Mouse (Mus musculus): ENCODE measurements around the gene Epm2aip1. TPM values are rescaled to one million over a fixed set of nuclear protein-coding genes. Genes with fewer than 3 reads are reported as not detected.
A peak's percentile ranks its signal among the peaks of the same experiment; 100 is the strongest.

Gene Epm2aip1
- polyA plus RNA-seq, 1 experiment: 20.2 TPM

DNA sequence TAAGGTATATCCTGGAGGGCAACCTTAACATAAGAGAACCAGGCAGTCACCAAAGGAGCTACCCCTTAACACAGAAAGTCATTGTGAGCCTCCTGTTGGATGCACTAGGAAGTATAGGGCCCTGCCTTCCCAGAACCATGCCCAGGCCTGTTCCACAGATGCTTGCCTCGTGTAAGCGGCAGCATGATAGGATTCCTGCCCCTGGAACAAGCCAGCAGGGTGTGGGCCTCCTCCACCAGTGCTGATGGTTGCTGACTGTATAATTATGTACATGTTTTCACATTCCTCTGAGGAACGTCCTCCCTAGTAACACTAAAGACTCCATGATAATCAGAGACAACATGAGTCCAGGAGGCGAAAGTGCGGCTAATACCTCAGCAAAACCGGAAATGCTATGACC lies 28.3 kb upstream of the Epm2aip1 start:
- TF ChIP-seq EP300 (IDR thresholded peaks at IDR 0.05; ENCODE audit: insufficient read depth, low read depth, low read length): 0 out of 2 replicates have a peak, but pooled peaks have one; percentile 43
- TF ChIP-seq POLR2A (IDR thresholded peaks at IDR 0.05; ENCODE audit: insufficient read depth, low read length): no peak
- no peaks in the 10 kb centered on the region for H3K27me3 ChIP-seq (ENCODE audit: control insufficient read depth, insufficient read depth, low read length, poor library complexity, severe bottlenecking)
- H3K4me3 ChIP-seq (ENCODE audit: low read depth, low read length): no peak overlapping the region
- peaks cover 29% of the 10 kb centered on the region for H3K36me3 ChIP-seq (ENCODE audit: control insufficient read depth, insufficient read depth, low read length, poor library complexity, severe bottlenecking)
- H3K4me1 ChIP-seq (ENCODE audit: control insufficient read depth, insufficient read depth, low read length): peaks cover 4% of the 10 kb centered on the region
- H3K9me3 ChIP-seq (replicated peaks; ENCODE audit: control insufficient read depth, insufficient read depth, low read length, poor library complexity, severe bottlenecking): no peaks in the 10 kb centered on the region
- no peak overlapping the region for H3K9ac ChIP-seq (ENCODE audit: low read depth, poor library complexity, severe bottlenecking)
- peak overlapping the region; percentile 61 for H3K27ac ChIP-seq (ENCODE audit: insufficient read depth, low read length)

DNA sequence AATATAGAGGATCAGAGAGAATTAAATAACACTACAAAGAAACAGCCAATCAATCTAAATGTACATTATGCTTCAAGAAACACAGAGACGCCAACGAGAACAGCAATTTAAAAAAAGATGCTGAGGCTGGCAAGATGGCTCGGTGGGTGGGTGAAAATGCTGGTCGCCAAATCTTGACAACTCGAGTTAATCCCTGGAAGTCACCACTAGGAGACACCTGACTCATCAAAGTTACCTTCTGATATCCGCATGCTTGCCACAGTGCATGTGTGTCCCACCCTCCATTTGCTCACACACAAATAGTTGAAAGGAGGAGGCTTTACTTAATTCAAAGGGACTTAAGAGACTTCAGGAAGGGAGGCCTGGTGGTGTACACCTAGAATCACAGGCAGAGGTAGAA lies 26.2 kb upstream of the Epm2aip1 start:
- Histone ChIP-seq H3K36me3 (ENCODE audit: control insufficient read depth, insufficient read depth, low read length, poor library complexity, severe bottlenecking) (peaks cover 21% of the 10 kb centered on the region), H3K9me3 (replicated peaks; ENCODE audit: control insufficient read depth, insufficient read depth, low read length, poor library complexity, severe bottlenecking) (no peaks in the 10 kb centered on the region), H3K27ac (ENCODE audit: insufficient read depth, low read length) (no peak overlapping the region), H3K4me3 (ENCODE audit: low read depth, low read length) (no peak overlapping the region), H3K4me1 (ENCODE audit: control insufficient read depth, insufficient read depth, low read length) (peaks cover 4% of the 10 kb centered on the region), H3K9ac (ENCODE audit: low read depth, poor library complexity, severe bottlenecking) (no peak overlapping the region), H3K27me3 (ENCODE audit: control insufficient read depth, insufficient read depth, low read length, poor library complexity, severe bottlenecking) (no peaks in the 10 kb centered on the region)
- TF ChIP-seq POLR2A (IDR thresholded peaks at IDR 0.05; ENCODE audit: insufficient read depth, low read length) (no peak), CTCF (IDR thresholded peaks at IDR 0.05; ENCODE audit: low read depth, low read length) (no peak), EP300 (IDR thresholded peaks at IDR 0.05; ENCODE audit: insufficient read depth, low read depth, low read length) (no peak)

DNA sequence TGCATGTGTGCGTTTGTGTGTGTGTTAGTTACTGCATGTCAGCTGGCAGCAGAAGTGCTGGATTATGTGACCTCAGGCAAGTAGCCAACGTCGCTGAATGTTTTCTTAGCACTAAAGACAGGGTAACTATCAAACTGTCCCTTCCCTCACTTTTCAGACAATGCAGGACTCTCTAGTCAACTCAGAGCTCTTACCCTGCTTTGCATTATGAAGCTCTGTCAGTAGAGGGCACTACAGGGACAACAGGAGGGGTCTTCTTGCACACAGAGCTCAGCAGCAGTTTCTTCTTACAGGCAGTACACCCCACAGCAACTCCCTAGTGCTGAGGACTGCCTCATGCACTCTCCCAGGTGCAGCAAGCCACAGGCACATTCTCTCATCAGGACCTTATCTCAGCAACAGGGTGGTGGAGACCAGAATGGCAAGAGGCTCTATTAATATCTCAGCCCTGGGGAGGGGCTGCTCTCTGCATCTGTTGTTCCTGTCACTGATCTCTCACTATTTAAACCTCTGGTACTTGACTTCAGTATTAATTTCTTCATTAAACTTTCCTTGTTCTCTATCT lies 24.0 kb upstream of the Epm2aip1 start:
- peaks cover 4% of the 10 kb centered on the region for H3K4me1 ChIP-seq (ENCODE audit: control insufficient read depth, insufficient read depth, low read length)
- no peaks in the 10 kb centered on the region for H3K9me3 ChIP-seq (replicated peaks; ENCODE audit: control insufficient read depth, insufficient read depth, low read length, poor library complexity, severe bottlenecking)
- TF ChIP-seq EP300 (IDR thresholded peaks at IDR 0.05; ENCODE audit: insufficient read depth, low read depth, low read length): no peak
- TF ChIP-seq CTCF (IDR thresholded peaks at IDR 0.05; ENCODE audit: low read depth, low read length): peak; percentile 36
- H3K4me3 ChIP-seq (ENCODE audit: low read depth, low read length): no peak overlapping the region
- H3K36me3 ChIP-seq (ENCODE audit: control insufficient read depth, insufficient read depth, low read length, poor library complexity, severe bottlenecking): peaks cover 22% of the 10 kb centered on the region
- no peak overlapping the region for H3K9ac ChIP-seq (ENCODE audit: low read depth, poor library complexity, severe bottlenecking)
- H3K27ac ChIP-seq (ENCODE audit: insufficient read depth, low read length): no peak overlapping the region
- H3K27me3 ChIP-seq (ENCODE audit: control insufficient read depth, insufficient read depth, low read length, poor library complexity, severe bottlenecking): no peaks in the 10 kb centered on the region

DNA sequence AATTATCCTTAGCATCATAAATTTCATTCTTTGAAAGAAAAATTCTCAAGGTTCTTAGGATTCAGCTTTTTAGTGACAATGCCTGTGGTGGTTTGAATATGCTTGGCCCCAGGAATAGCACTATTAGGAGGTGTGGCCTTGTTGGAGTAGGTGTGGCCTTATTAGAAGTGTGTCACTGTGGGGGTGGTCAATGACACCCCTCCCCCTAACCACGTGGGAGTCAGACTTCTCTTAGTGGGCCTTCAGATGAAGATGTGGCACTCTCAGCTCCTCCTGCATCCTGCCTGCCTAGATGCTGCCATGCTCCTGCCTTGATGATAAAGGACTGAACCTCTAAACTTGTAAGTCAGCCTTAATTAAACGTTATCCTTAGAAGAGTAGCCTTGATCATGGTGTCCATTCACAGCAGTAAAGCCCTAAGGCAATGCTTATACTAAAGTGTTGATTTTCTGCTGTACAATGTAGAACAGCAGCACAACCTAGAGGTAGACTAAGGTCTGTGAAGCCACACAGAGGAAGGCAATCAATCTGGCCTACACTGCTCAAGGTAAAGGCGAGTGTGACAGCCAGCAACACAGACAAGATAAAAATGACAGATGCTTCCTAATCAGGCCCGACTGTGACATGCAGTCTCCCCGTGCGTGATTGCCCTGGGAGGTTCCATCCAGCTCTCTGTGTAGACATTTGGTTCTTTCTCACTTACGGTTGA lies 19.4 kb upstream of the Epm2aip1 start:
- Histone ChIP-seq H3K27ac (ENCODE audit: insufficient read depth, low read length) (no peak overlapping the region), H3K4me3 (ENCODE audit: low read depth, low read length) (no peak overlapping the region), H3K36me3 (ENCODE audit: control insufficient read depth, insufficient read depth, low read length, poor library complexity, severe bottlenecking) (peaks cover 25% of the 10 kb centered on the region), H3K9ac (ENCODE audit: low read depth, poor library complexity, severe bottlenecking) (no peak overlapping the region), H3K9me3 (replicated peaks; ENCODE audit: control insufficient read depth, insufficient read depth, low read length, poor library complexity, severe bottlenecking) (no peaks in the 10 kb centered on the region), H3K27me3 (ENCODE audit: control insufficient read depth, insufficient read depth, low read length, poor library complexity, severe bottlenecking) (no peaks in the 10 kb centered on the region), H3K4me1 (ENCODE audit: control insufficient read depth, insufficient read depth, low read length) (no peaks in the 10 kb centered on the region)
- TF ChIP-seq POLR2A (IDR thresholded peaks at IDR 0.05; ENCODE audit: insufficient read depth, low read length) (no peak), EP300 (IDR thresholded peaks at IDR 0.05; ENCODE audit: insufficient read depth, low read depth, low read length) (no peak), CTCF (IDR thresholded peaks at IDR 0.05; ENCODE audit: low read depth, low read length) (no peak)

DNA sequence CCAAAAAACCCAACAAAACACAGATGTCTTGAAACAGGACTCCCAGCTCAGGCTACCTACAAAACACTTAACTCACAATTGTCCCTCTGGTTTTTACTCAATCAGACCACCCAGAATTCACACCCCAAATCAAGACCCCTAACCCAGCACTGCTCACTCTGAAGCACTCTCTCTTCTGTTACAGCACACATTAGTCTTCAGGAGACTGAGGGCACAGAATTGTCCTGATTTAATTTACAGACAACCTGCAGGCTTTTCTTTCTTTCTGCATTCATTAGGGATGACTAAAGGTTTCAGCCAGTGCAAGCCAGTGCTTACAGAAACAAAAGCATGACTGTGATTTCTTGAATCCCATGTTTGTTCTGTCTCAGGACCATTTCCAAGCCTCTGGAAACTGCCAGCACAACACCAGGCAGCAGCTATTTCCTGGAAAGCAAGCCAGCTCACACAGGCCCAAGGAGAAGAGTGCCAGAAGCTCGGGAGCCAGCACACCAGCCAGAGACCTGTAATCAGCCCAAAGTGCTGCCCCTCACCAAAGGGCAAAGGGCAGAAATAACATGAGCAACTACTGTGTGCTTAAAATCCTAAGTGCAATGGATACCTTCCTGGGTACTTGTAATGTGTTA lies 11.3 kb upstream of the Epm2aip1 start:
- H3K9me3 ChIP-seq (replicated peaks; ENCODE audit: control insufficient read depth, insufficient read depth, low read length, poor library complexity, severe bottlenecking): no peaks in the 10 kb centered on the region
- H3K27me3 ChIP-seq (ENCODE audit: control insufficient read depth, insufficient read depth, low read length, poor library complexity, severe bottlenecking): no peaks in the 10 kb centered on the region
- H3K9ac ChIP-seq (ENCODE audit: low read depth, poor library complexity, severe bottlenecking): no peak overlapping the region
- H3K4me3 ChIP-seq (ENCODE audit: low read depth, low read length): no peak overlapping the region
- TF ChIP-seq EP300 (IDR thresholded peaks at IDR 0.05; ENCODE audit: insufficient read depth, low read depth, low read length) (no peak), POLR2A (IDR thresholded peaks at IDR 0.05; ENCODE audit: insufficient read depth, low read length) (no peak), CTCF (IDR thresholded peaks at IDR 0.05; ENCODE audit: low read depth, low read length) (no peak)
- H3K36me3 ChIP-seq (ENCODE audit: control insufficient read depth, insufficient read depth, low read length, poor library complexity, severe bottlenecking): peaks cover 32% of the 10 kb centered on the region
- H3K4me1 ChIP-seq (ENCODE audit: control insufficient read depth, insufficient read depth, low read length): no peaks in the 10 kb centered on the region
- no peak overlapping the region for H3K27ac ChIP-seq (ENCODE audit: insufficient read depth, low read length)

DNA sequence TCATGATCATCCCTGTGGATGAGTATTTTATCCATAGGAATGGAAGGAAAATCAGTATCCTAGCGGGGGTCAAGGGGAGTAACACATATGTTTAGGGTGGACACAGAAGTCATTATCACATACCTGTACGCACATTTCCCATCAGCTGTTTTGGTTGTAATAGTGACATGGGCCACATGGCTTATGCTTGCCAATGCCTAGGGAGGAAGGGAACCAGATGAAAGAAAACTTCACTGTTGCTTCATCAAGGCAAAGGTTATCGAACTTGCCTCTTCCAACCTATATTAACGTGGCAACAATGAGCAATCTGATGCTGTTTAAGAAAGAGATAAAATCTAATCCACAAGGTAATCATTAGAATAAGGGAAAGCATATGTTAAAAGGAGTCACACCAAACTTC lies 10.4 kb upstream of the Epm2aip1 start:
- H3K9ac ChIP-seq (ENCODE audit: low read depth, poor library complexity, severe bottlenecking): no peak overlapping the region
- no peaks in the 10 kb centered on the region for H3K27me3 ChIP-seq (ENCODE audit: control insufficient read depth, insufficient read depth, low read length, poor library complexity, severe bottlenecking)
- H3K36me3 ChIP-seq (ENCODE audit: control insufficient read depth, insufficient read depth, low read length, poor library complexity, severe bottlenecking): peaks cover 38% of the 10 kb centered on the region
- no peaks in the 10 kb centered on the region for H3K4me1 ChIP-seq (ENCODE audit: control insufficient read depth, insufficient read depth, low read length)
- no peaks in the 10 kb centered on the region for H3K9me3 ChIP-seq (replicated peaks; ENCODE audit: control insufficient read depth, insufficient read depth, low read length, poor library complexity, severe bottlenecking)
- H3K27ac ChIP-seq (ENCODE audit: insufficient read depth, low read length): no peak overlapping the region
- TF ChIP-seq POLR2A (IDR thresholded peaks at IDR 0.05; ENCODE audit: insufficient read depth, low read length) (no peak), CTCF (IDR thresholded peaks at IDR 0.05; ENCODE audit: low read depth, low read length) (no peak), EP300 (IDR thresholded peaks at IDR 0.05; ENCODE audit: insufficient read depth, low read depth, low read length) (no peak)
- no peak overlapping the region for H3K4me3 ChIP-seq (ENCODE audit: low read depth, low read length)

Data from ES-Bruce4 (cell line).